Mouse (Mus musculus) forebrain, embryonic 16.5 days (tissue): Measurements from ENCODE around the gene Fmnl2. TPM values are rescaled to one million over a fixed set of nuclear protein-coding genes. Genes with fewer than 3 reads are reported as not detected.

Source experiments
- ATAC-seq: fragments of 200-750 bp; cut with Nextera tagmentation; 2 replicates; pipeline ENCODE4 v1.8.0; 2017; ENCODE audit warnings: mild to moderate bottlenecking, moderate library complexity
- H3K27ac ChIP-seq: fragments of 300-500 bp; sonication (generic); 2 replicates; pipeline ENCODE4 v1.5.1; 2014; ENCODE audit warnings: low read length, control low read depth
- H3K27me3 ChIP-seq: fragments of 300-500 bp; sonication (generic); replicated peaks from 2 replicates; pipeline ENCODE4 v1.6.1; 2014; ENCODE audit warnings: low read length; ENCODE audit not compliant: control insufficient read depth, insufficient read depth
- H3K36me3 ChIP-seq: fragments of 300-500 bp; sonication (generic); 2 replicates; pipeline ENCODE4 v1.6.1; 2014; ENCODE audit not compliant: control insufficient read depth, insufficient read depth
- H3K4me1 ChIP-seq: fragments of 300-500 bp; sonication (generic); replicated peaks from 2 replicates; pipeline ENCODE4 v1.6.1; 2014; ENCODE audit warnings: low read length; ENCODE audit not compliant: control insufficient read depth, insufficient read depth
- H3K4me2 ChIP-seq: fragments of 300-500 bp; sonication (generic); 2 replicates; pipeline ENCODE4 v1.6.1; 2014; ENCODE audit warnings: mild to moderate bottlenecking, low read length, control low read depth
- H3K4me3 ChIP-seq: fragments of 300-500 bp; sonication (generic); replicated peaks from 2 replicates; pipeline ENCODE4 v1.5.1; 2014; ENCODE audit warnings: mild to moderate bottlenecking, low read length, control low read depth
- H3K9ac ChIP-seq: fragments of 300-500 bp; sonication (generic); replicated peaks from 2 replicates; pipeline ENCODE4 v1.6.1; 2014; ENCODE audit warnings: low read depth, low read length, control low read depth
- H3K9me3 ChIP-seq: fragments of 300-500 bp; sonication (generic); 2 replicates; pipeline ENCODE4 v1.6.1; 2016; ENCODE audit warnings: low read length; ENCODE audit not compliant: control insufficient read depth
- WGBS: fragments of 180-500 bp; shearing (Covaris S2); extraction: QIAGEN DNeasy Blood & Tissue Kit; methylation state at CpG from one replicate; pipeline ENCODE4 v1.1.7; 2014; 5-methylcytosine and 5-hydroxymethylcytosine counted together
- polyA plus RNA-seq: library from polyadenylated mRNA; unstranded; fragments of >200 nt; fragmentation: Nextera tagmentation; extraction: Ambion mirVana; gene quantifications from 2 replicates; pipeline ENCODE4 v1.2.1, GENCODE M21; 2015

Fmnl2 gene
- polyA plus RNA-seq, 1 experiment from 2014 or later = 15.5 TPM

GRCm38 (mm10) chr2:52920701-52921435, 63.2 kb downstream of the Fmnl2 start:
- peak overlapping the region; percentile 35; the same call in 1 of the 2 replicates for H3K27ac ChIP-seq
- no peaks in the 10 kb centered on the region for H3K9me3 ChIP-seq
- H3K9ac ChIP-seq = no peak overlapping the region
- no peak overlapping the region for H3K4me3 ChIP-seq
- ATAC-seq = peak; percentile 49
- WGBS = 71% methylated on average over 5 of the region's 5 CpGs
- no peak overlapping the region for H3K4me2 ChIP-seq
- H3K27me3 ChIP-seq = no peaks in the 10 kb centered on the region
- H3K36me3 ChIP-seq = no peaks in the 10 kb centered on the region
- H3K4me1 ChIP-seq = peaks cover 10% of the 10 kb centered on the region

DNA sequence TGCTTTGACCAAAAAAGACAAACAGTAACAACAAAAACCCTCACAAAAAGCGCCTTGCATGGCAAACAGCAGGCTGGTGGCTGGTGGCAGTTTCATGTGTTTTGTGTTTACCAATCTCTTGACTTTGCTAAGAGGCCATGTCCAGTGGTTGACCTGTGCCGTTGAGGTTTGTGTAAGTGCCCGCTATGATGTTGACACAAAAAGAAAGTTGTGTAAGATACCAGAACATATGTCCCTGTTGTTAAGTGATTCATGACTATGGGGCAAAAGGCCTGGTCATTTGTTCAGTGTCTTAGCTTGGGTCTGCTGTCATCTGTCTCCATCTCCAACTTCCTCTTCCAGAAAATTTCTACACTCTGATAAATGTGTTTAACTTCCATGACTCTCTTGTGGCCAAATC, 67.4 kb downstream of the Fmnl2 start:
- Histone ChIP-seq H3K27me3 (no peaks in the 10 kb centered on the region), H3K9ac (no peak overlapping the region), H3K4me1 (peaks cover 20% of the 10 kb centered on the region), H3K9me3 (no peaks in the 10 kb centered on the region), H3K4me2 (no peak overlapping the region), H3K4me3 (no peak overlapping the region), H3K27ac (no peak overlapping the region), H3K36me3 (no peaks in the 10 kb centered on the region)
- 95% methylated on average over 3 of the region's 3 CpGs for WGBS
- no peak for ATAC-seq

DNA sequence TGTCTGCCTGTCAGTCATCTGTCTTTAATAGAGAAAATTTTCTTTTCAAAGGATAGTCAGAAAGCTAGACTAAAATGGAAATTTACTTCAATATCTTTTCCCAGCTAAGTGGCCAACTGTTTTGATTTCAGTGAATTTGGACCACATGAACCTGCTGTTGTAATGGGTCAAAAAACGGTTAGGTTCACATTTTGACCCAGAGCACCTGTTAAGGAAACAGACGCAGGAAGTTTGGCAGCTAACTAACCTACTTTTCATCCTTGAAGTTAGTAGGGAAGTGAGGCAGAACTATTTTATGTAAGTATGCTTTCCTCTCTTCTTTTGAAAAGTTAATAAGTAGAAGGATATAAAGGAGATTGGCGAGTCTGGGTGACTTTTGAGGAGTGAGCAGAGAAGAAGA, 69.7 kb downstream of the Fmnl2 start:
- Histone ChIP-seq H3K27me3 (no peaks in the 10 kb centered on the region), H3K27ac (no peak overlapping the region), H3K9me3 (no peaks in the 10 kb centered on the region), H3K36me3 (no peaks in the 10 kb centered on the region), H3K4me3 (no peak overlapping the region), H3K9ac (no peak overlapping the region), H3K4me1 (peaks cover 18% of the 10 kb centered on the region), H3K4me2 (no peak overlapping the region)
- ATAC-seq = no peak
- 34% methylated on average over 3 of the region's 3 CpGs for WGBS

DNA sequence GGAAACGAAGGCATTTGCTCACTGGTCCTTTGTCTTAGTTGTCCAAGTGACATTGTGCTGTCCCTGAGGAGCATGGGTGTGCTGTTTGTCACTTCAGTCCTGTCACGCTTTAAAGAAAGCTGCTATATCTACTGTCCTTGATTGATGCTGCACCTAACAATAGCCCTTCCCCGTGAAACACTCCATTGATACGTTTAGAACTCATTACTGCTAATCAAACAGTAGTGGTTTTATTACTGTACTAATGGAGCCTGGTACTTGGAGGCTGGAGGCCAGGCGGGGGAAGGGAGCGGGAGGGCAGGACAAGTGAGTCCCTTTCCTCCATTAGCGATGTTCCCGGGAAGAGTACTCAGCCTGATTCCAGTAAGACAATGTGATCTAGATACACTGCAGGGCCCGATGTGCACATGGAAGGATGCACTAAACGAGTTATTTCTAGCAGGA, 70.2 kb downstream of the Fmnl2 start:
- WGBS = 10% methylated on average over 10 of the region's 10 CpGs
- Histone ChIP-seq H3K27ac (no peak overlapping the region), H3K9me3 (no peaks in the 10 kb centered on the region), H3K4me3 (no peak overlapping the region), H3K4me1 (peaks cover 18% of the 10 kb centered on the region), H3K4me2 (no peak overlapping the region), H3K36me3 (no peaks in the 10 kb centered on the region), H3K27me3 (no peaks in the 10 kb centered on the region), H3K9ac (no peak overlapping the region)
- ATAC-seq = peak; percentile 30

DNA sequence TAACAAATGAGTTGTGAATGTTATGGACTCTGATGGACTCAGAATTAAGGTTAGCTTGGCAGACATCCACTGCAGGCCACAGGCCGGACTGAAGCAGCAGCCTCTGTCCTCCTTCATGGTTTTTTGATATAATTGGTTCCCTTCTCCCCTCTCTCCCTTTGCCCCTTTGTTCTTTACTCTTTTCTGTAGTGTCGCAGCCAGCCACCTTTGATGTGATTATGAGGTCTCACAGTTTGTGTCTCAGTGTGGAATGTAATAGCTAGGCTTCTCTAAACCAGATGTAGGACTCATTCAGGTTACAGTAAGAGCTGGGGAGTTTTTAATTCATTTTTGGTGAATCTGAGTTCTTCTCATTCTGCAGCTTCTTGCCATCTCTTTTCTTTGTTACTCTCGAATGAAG, 70.7 kb downstream of the Fmnl2 start:
- no peak overlapping the region for H3K27ac ChIP-seq
- H3K36me3 ChIP-seq = no peaks in the 10 kb centered on the region
- no peaks in the 10 kb centered on the region for H3K27me3 ChIP-seq
- H3K4me2 ChIP-seq = no peak overlapping the region
- peaks cover 18% of the 10 kb centered on the region for H3K4me1 ChIP-seq
- H3K4me3 ChIP-seq = no peak overlapping the region
- no peak for ATAC-seq
- no peak overlapping the region for H3K9ac ChIP-seq
- WGBS = 25% methylated on average over 3 of the region's 3 CpGs
- H3K9me3 ChIP-seq = no peaks in the 10 kb centered on the region

- ATAC-seq = peak; percentile 49; the same call in 1 of the 2 replicates
Observed at GRCm38 (mm10) chr2:52930106-52930868, 72.6 kb downstream of the Fmnl2 start.

DNA sequence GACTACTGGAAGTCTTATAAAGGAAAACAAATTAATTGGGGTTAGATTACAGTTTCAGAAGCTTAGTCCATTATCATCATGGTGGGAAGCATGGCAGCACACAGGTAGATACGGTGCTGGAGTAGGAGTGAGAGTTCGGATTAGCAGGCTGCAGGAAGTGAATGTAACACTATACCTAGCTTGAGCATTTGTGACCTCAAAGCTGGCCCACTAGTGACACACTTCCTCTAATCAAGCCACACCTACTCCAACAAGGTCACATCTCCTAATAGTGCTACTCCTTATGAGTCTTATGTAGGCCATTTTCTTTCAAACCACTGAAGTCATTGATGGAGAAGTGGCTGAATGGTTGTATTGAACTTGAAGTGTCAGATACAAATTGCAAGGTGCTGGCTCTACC, 73.7 kb downstream of the Fmnl2 start:
- no peaks in the 10 kb centered on the region for H3K27me3 ChIP-seq
- no peak for ATAC-seq
- H3K27ac ChIP-seq = no peak overlapping the region
- no peak overlapping the region for H3K4me3 ChIP-seq
- no peak overlapping the region for H3K9ac ChIP-seq
- WGBS = 81% methylated on average over 2 of the region's 2 CpGs
- no peaks in the 10 kb centered on the region for H3K9me3 ChIP-seq
- H3K36me3 ChIP-seq = no peaks in the 10 kb centered on the region
- H3K4me2 ChIP-seq = no peak overlapping the region
- peaks cover 18% of the 10 kb centered on the region for H3K4me1 ChIP-seq

More at GRCm38 (mm10) chr2:52930106-52930868, 72.6 kb downstream of the Fmnl2 start:
- 82% methylated on average over 5 of the region's 5 CpGs for WGBS
- Histone ChIP-seq H3K4me2 (no peak overlapping the region), H3K4me1 (peaks cover 18% of the 10 kb centered on the region), H3K9me3 (no peaks in the 10 kb centered on the region), H3K9ac (no peak overlapping the region), H3K27me3 (no peaks in the 10 kb centered on the region), H3K4me3 (no peak overlapping the region), H3K27ac (no peak overlapping the region), H3K36me3 (no peaks in the 10 kb centered on the region)

DNA sequence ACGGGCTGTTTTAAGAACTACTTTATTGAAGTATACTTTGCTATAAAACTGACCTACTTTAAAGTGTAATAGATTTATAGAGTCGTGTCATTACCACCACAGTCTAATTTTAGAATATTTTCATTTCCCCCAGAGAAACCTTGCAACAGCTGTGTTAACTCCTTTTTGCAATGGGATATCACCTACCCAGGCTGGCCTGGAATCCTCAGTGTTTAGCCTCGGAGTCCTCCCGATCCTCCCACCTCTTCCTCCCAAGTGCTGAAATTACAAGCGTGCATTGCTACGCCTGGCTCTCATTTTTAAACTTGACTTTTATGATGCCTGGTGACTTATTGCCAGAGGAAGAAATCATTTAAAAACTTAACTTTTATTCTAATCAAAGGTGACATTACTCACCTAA, 78.2 kb downstream of the Fmnl2 start:
- Histone ChIP-seq H3K4me3 (no peak overlapping the region), H3K9ac (no peak overlapping the region), H3K4me1 (peaks cover 5% of the 10 kb centered on the region), H3K36me3 (no peaks in the 10 kb centered on the region), H3K4me2 (no peak overlapping the region), H3K27me3 (no peaks in the 10 kb centered on the region), H3K9me3 (no peaks in the 10 kb centered on the region), H3K27ac (no peak overlapping the region)
- ATAC-seq = no peak
- 89% methylated on average over 6 of the region's 6 CpGs for WGBS

- 52% methylated on average over 6 of the region's 6 CpGs for WGBS
- Histone ChIP-seq H3K9ac (no peak overlapping the region), H3K4me1 (peaks cover 5% of the 10 kb centered on the region), H3K4me2 (no peak overlapping the region), H3K9me3 (no peaks in the 10 kb centered on the region), H3K4me3 (no peak overlapping the region), H3K36me3 (no peaks in the 10 kb centered on the region), H3K27ac (no peak overlapping the region), H3K27me3 (no peaks in the 10 kb centered on the region)
- no peak for ATAC-seq
Observed at GRCm38 (mm10) chr2:52938351-52939074, 80.9 kb downstream of the Fmnl2 start.
